ENCODE assay signal across 15 mouse cellular contexts in genomic region chr13:47100587-47100986, GRCm38 (mm10).
"Had no signal": no experiment of that assay in that cellular context is flagged by ENCODE, and none has a peak within 500 bp of the region (broad histone marks: within the 10 kb centered on the region; RNA-seq: fewer than 3 reads in every experiment).

No protein-coding gene starts in this region.

- H3K4me2 ChIP-seq: neural tube, embryonic 15.5 days; stomach, embryonic 15.5 days had no signal

- DNase-seq: retina, postnatal 1 day; right cerebral cortex, adult 18-20 months; right cerebral cortex, postnatal 14 days; right cerebral cortex, postnatal 25 days; right cerebral cortex, postnatal 4 days; spleen, adult 18-20 months; thymus, adult 18-20 months; thymus, adult 2 months; thymus, postnatal 14 days; thymus, postnatal 25 days; thymus, postnatal 36 days; thymus, postnatal 4 days had no signal

- H3K4me3 ChIP-seq: neural tube, embryonic 15.5 days; stomach, embryonic 15.5 days had no signal

- H3K27ac ChIP-seq: neural tube, embryonic 15.5 days; stomach, embryonic 15.5 days; stomach, postnatal 0 days had no signal

- H3K27me3 ChIP-seq: neural tube, embryonic 15.5 days; stomach, embryonic 15.5 days had no signal

- H3K9ac ChIP-seq: neural tube, embryonic 15.5 days; stomach, embryonic 15.5 days had no signal

- H3K9me3 ChIP-seq: neural tube, embryonic 15.5 days; stomach, embryonic 15.5 days had no signal
